Mouse (Mus musculus) heart, embryonic 11.5 days (tissue): ENCODE data around the gene Zbtb8b. TPM values are rescaled to one million over a fixed set of nuclear protein-coding genes. Genes with fewer than 3 reads are reported as not detected.

Experiments
- ATAC-seq: fragments of 200-750 bp; cut with Nextera tagmentation; replicated peaks from 2 replicates; pipeline ENCODE4 v1.8.0; 2017; ENCODE audit warnings: moderate library complexity; ENCODE audit not compliant: insufficient number of reproducible peaks, low FRiP score, low TSS enrichment
- H3K27ac ChIP-seq: fragments of 300-500 bp; sonication (generic); 2 replicates; pipeline ENCODE4 v1.5.1; 2014; ENCODE audit warnings: mild to moderate bottlenecking, low read depth, low read length
- H3K27me3 ChIP-seq: fragments of 300-500 bp; sonication (generic); 2 replicates; pipeline ENCODE4 v1.6.1; 2014; ENCODE audit warnings: mild to moderate bottlenecking, low read length, mixed read lengths; ENCODE audit not compliant: control insufficient read depth, insufficient read depth
- H3K36me3 ChIP-seq: fragments of 300-500 bp; sonication (generic); 2 replicates; pipeline ENCODE4 v1.6.1; 2014; ENCODE audit warnings: mild to moderate bottlenecking, low read length, moderate library complexity, mixed read lengths; ENCODE audit not compliant: control insufficient read depth, insufficient read depth
- H3K4me1 ChIP-seq: fragments of 300-500 bp; sonication (generic); 2 replicates; pipeline ENCODE4 v1.6.1; 2014; ENCODE audit warnings: low read length; ENCODE audit not compliant: control insufficient read depth, insufficient read depth
- H3K4me2 ChIP-seq: fragments of 300-500 bp; sonication (generic); 2 replicates; pipeline ENCODE4 v1.6.1; 2014; ENCODE audit warnings: mild to moderate bottlenecking, moderate library complexity
- H3K4me3 ChIP-seq: fragments of 300-500 bp; sonication (generic); 2 replicates; pipeline ENCODE4 v1.5.1; 2014; ENCODE audit warnings: low read depth, low read length
- H3K9ac ChIP-seq: fragments of 300-500 bp; sonication (generic); 2 replicates; pipeline ENCODE4 v1.6.1; 2014; ENCODE audit warnings: mild to moderate bottlenecking, low read depth, low read length, moderate library complexity
- H3K9me3 ChIP-seq: fragments of 300-500 bp; sonication (generic); replicated peaks from 2 replicates; pipeline ENCODE4 v1.6.1; 2016; ENCODE audit warnings: low read length; ENCODE audit not compliant: control insufficient read depth
- WGBS: fragments of 180-500 bp; shearing (Covaris S2); extraction: QIAGEN DNeasy Blood & Tissue Kit; methylation state at CpG from one replicate; pipeline ENCODE4 v1.1.7; 2014; ENCODE audit not compliant: insufficient replicate concordance; 5-methylcytosine and 5-hydroxymethylcytosine counted together
- polyA plus RNA-seq: library from polyadenylated mRNA; unstranded; fragments of >200 nt; fragmentation: Nextera tagmentation; extraction: Ambion mirVana; gene quantifications from 2 replicates; pipeline ENCODE4 v1.2.1, GENCODE M21; 2014

Gene Zbtb8b
- polyA plus RNA-seq: 5.5 and 5.8 TPM in 2 replicates

- Histone ChIP-seq H3K4me1 (peaks cover 4% of the 10 kb centered on the region; the same call in 1 of the 2 replicates), H3K36me3 (no peaks in the 10 kb centered on the region), H3K9ac (no peak within 1 kb of the TSS), H3K27me3 (peaks cover 24% of the 10 kb centered on the region), H3K4me3 (peak within 1 kb of the TSS; percentile 37), H3K27ac (no peak within 1 kb of the TSS), H3K4me2 (peak within 1 kb of the TSS; percentile 61), H3K9me3 (no peaks in the 10 kb centered on the region)
- peak; percentile 71 for ATAC-seq
- 4% methylated on average over 33 of the region's 33 CpGs for WGBS
Observed at GRCm38 (mm10) chr4:129440340-129441063, at the start of gene Zbtb8b. Gene Zbtb8b (minus strand): TSS chr4:129440853.

GRCm38 (mm10) chr4:129481090-129481489 is 40.4 kb upstream of the Zbtb8b start:
- H3K36me3 ChIP-seq: peaks cover 25% of the 10 kb centered on the region
- H3K27me3 ChIP-seq: no peaks in the 10 kb centered on the region
- no peak for ATAC-seq
- H3K4me1 ChIP-seq: no peaks in the 10 kb centered on the region
- H3K4me3 ChIP-seq: no peak overlapping the region
- H3K9ac ChIP-seq: no peak overlapping the region
- H3K9me3 ChIP-seq: no peaks in the 10 kb centered on the region
- WGBS: 77% methylated on average over 1 of the region's 1 CpGs
- H3K4me2 ChIP-seq: no peak overlapping the region
- H3K27ac ChIP-seq: no peak overlapping the region

GRCm38 (mm10) chr4:129479863-129480262 is 39.2 kb upstream of the Zbtb8b start:
- no peaks in the 10 kb centered on the region for H3K4me1 ChIP-seq
- 82% methylated on average over 3 of the region's 3 CpGs for WGBS
- H3K36me3 ChIP-seq: peaks cover 26% of the 10 kb centered on the region
- no peaks in the 10 kb centered on the region for H3K27me3 ChIP-seq
- H3K9ac ChIP-seq: no peak overlapping the region
- H3K27ac ChIP-seq: no peak overlapping the region
- H3K4me2 ChIP-seq: no peak overlapping the region
- ATAC-seq: no peak
- H3K4me3 ChIP-seq: no peak overlapping the region
- no peaks in the 10 kb centered on the region for H3K9me3 ChIP-seq

- Histone ChIP-seq H3K9ac (no peak overlapping the region), H3K4me1 (no peaks in the 10 kb centered on the region), H3K9me3 (no peaks in the 10 kb centered on the region), H3K4me3 (no peak overlapping the region), H3K4me2 (no peak overlapping the region), H3K36me3 (peaks cover 43% of the 10 kb centered on the region), H3K27me3 (no peaks in the 10 kb centered on the region), H3K27ac (no peak overlapping the region)
- no peak for ATAC-seq
- WGBS: 89% methylated on average over 11 of the region's 11 CpGs
Observed at GRCm38 (mm10) chr4:129476047-129476446, 35.4 kb upstream of the Zbtb8b start.

- H3K27ac ChIP-seq: no peak overlapping the region
- H3K27me3 ChIP-seq: no peaks in the 10 kb centered on the region
- no peaks in the 10 kb centered on the region for H3K9me3 ChIP-seq
- H3K4me2 ChIP-seq: no peak overlapping the region
- H3K9ac ChIP-seq: no peak overlapping the region
- H3K4me1 ChIP-seq: peaks cover 6% of the 10 kb centered on the region; the same call in 1 of the 2 replicates
- 81% methylated on average over 4 of the region's 4 CpGs for WGBS
- no peak overlapping the region for H3K4me3 ChIP-seq
- no peak for ATAC-seq
- peaks cover 22% of the 10 kb centered on the region for H3K36me3 ChIP-seq
Observed at GRCm38 (mm10) chr4:129464286-129464815, 23.7 kb upstream of the Zbtb8b start.

GRCm38 (mm10) chr4:129463097-129464059 is 22.7 kb upstream of the Zbtb8b start:
- Histone ChIP-seq H3K9me3 (no peaks in the 10 kb centered on the region), H3K36me3 (peaks cover 22% of the 10 kb centered on the region), H3K27me3 (no peaks in the 10 kb centered on the region), H3K9ac (no peak overlapping the region), H3K4me2 (no peak overlapping the region), H3K4me3 (no peak overlapping the region), H3K27ac (no peak overlapping the region), H3K4me1 (peaks cover 6% of the 10 kb centered on the region; the same call in 1 of the 2 replicates)
- 80% methylated on average over 24 of the region's 24 CpGs for WGBS
- no peak for ATAC-seq

GRCm38 (mm10) chr4:129462118-129462517 is 21.5 kb upstream of the Zbtb8b start:
- Histone ChIP-seq H3K36me3 (peaks cover 17% of the 10 kb centered on the region), H3K9ac (peak overlapping the region; percentile 79), H3K4me3 (peak overlapping the region; percentile 85), H3K4me1 (peaks cover 6% of the 10 kb centered on the region; the same call in 1 of the 2 replicates), H3K27me3 (no peaks in the 10 kb centered on the region), H3K9me3 (no peaks in the 10 kb centered on the region), H3K27ac (no peak overlapping the region), H3K4me2 (peak overlapping the region; percentile 87)
- no peak for ATAC-seq
- WGBS: 54% methylated on average over 3 of the region's 3 CpGs

GRCm38 (mm10) chr4:129461183-129461960 is 20.7 kb upstream of the Zbtb8b start, which contains the start of gene Bsdc1:
Gene Bsdc1 (plus strand): TSS chr4:129461581.
- Histone ChIP-seq H3K4me2 (peak within 1 kb of the TSS; percentile 87), H3K27me3 (no peaks in the 10 kb centered on the region), H3K36me3 (peaks cover 11% of the 10 kb centered on the region), H3K9me3 (no peaks in the 10 kb centered on the region), H3K9ac (peak within 1 kb of the TSS; percentile 81), H3K27ac (peak within 1 kb of the TSS; percentile 77), H3K4me3 (peak within 1 kb of the TSS; percentile 85), H3K4me1 (peaks cover 6% of the 10 kb centered on the region; the same call in 1 of the 2 replicates)
- WGBS: under 1% methylated on average over 45 of the region's 46 CpGs
- peak; percentile 99 for ATAC-seq
